Comparison of ENCODE assay signal across 7 mouse cellular contexts in genomic region chr1:24586370-24587140, GRCm38 (mm10). TPM values are rescaled to one million over a fixed set of nuclear protein-coding genes. Genes with fewer than 3 reads are reported as not detected.
DNase-seq lines count a peak whose midpoint lies in the region; ATAC-seq and TF ChIP-seq lines count a peak whose summit lies in the region.

No protein-coding gene starts in this region.

- no peak overlapping the region for H3K27ac ChIP-seq in ES-E14 (ENCODE audit: insufficient read depth, low read depth, low read length, poor library complexity, severe bottlenecking)
- H3K27ac ChIP-seq in bone marrow macrophage, adult 2 months (ENCODE audit: insufficient read depth, low read depth, low read length): no peak overlapping the region
- H3K27ac ChIP-seq in forebrain, embryonic 10.5 days: no peak overlapping the region
- no peak overlapping the region for H3K27ac ChIP-seq in heart, postnatal 0 days (ENCODE audit: low read depth)
- H3K27ac ChIP-seq in midbrain, embryonic 11.5 days (ENCODE audit: low read depth, low read length): no peak overlapping the region
- H3K27ac ChIP-seq in stomach, embryonic 16.5 days (ENCODE audit: low read length): peak overlapping the region; percentile 22; the same call in 1 of the 2 replicates

- peak; percentile 51; the same call in 1 of the 2 replicates for ATAC-seq in heart, postnatal 0 days (ENCODE audit: insufficient read depth, low read depth)
- peak; percentile 85 for ATAC-seq in midbrain, embryonic 11.5 days (ENCODE audit: low FRiP score)
- peak; percentile 62; the same call in 1 of the 2 replicates for ATAC-seq in stomach, embryonic 16.5 days (ENCODE audit: insufficient read depth, low FRiP score)

- TF ChIP-seq EP300 in heart, postnatal 0 days (IDR thresholded peaks at IDR 0.05; ENCODE audit: low read depth): no peak

- in situ Hi-C loops in ES-E14 (cut with MboI; ENCODE audit: low sequenced_read_pairs in 2 of 2, unreplicated experiment in 2 of 2): no loop called here

- WGBS in forebrain, embryonic 10.5 days: under 1% methylated on average over 72 of the region's 72 CpGs
- under 1% methylated on average over 71 of the region's 72 CpGs for WGBS in heart, postnatal 0 days
- under 1% methylated on average over 56 of the region's 72 CpGs for WGBS in midbrain, embryonic 11.5 days
- under 1% methylated on average over 72 of the region's 72 CpGs for WGBS in stomach, embryonic 16.5 days

- TF ChIP-seq POLR2A in bone marrow macrophage, adult 2 months (IDR thresholded peaks at IDR 0.05; ENCODE audit: borderline replicate concordance, low read depth, low read length): no peak

- no peak for TF ChIP-seq CTCF in bone marrow macrophage, adult 2 months (IDR thresholded peaks at IDR 0.05; ENCODE audit: low read depth, low read length)
- TF ChIP-seq CTCF in heart, postnatal 0 days (IDR thresholded peaks at IDR 0.05; ENCODE audit: low read depth): no peak

- peaks cover 73% of the 10 kb centered on the region for H3K27me3 ChIP-seq in forebrain, embryonic 10.5 days (ENCODE audit: poor library complexity, severe bottlenecking)
- peaks cover 47% of the 10 kb centered on the region for H3K27me3 ChIP-seq in heart, postnatal 0 days (ENCODE audit: control insufficient read depth, insufficient read depth, low read length)
- H3K27me3 ChIP-seq in midbrain, embryonic 11.5 days (ENCODE audit: control insufficient read depth, insufficient read depth, low read length): peaks cover 35% of the 10 kb centered on the region
- peaks cover 28% of the 10 kb centered on the region for H3K27me3 ChIP-seq in stomach, embryonic 16.5 days (ENCODE audit: control insufficient read depth, insufficient read depth, low read length)

- peak overlapping the region; percentile 21 to 57 for H3K4me3 ChIP-seq in ES-E14 (ENCODE audit: insufficient read depth in 1 of 2, low read depth in 1 of 2, low read length in 2 of 2, poor library complexity in 1 of 2, severe bottlenecking in 1 of 2)
- H3K4me3 ChIP-seq in bone marrow macrophage, adult 2 months (ENCODE audit: insufficient read depth, low read length): peak overlapping the region; percentile 50
- H3K4me3 ChIP-seq in forebrain, embryonic 10.5 days: peak overlapping the region; percentile 63
- peak overlapping the region; percentile 46 for H3K4me3 ChIP-seq in heart, postnatal 0 days (ENCODE audit: low read depth, low read length)
- peak overlapping the region; percentile 52 for H3K4me3 ChIP-seq in midbrain, embryonic 11.5 days (ENCODE audit: low read depth, low read length)
- peak overlapping the region; percentile 52 for H3K4me3 ChIP-seq in stomach, embryonic 16.5 days (replicated peaks; ENCODE audit: low read length)

- peak; percentile 20 for DNase-seq in ES-E14 (ENCODE audit: low read depth, low spot score)
- peak; percentile 35 for DNase-seq in forebrain, embryonic 10.5 days (ENCODE audit: extremely low spot score, low spot score)
- peak; percentile 15 for DNase-seq in heart, postnatal 0 days (ENCODE audit: low spot score)
- peak; percentile 7 for DNase-seq in left cerebral cortex, adult 11 months (ENCODE audit: low spot score)
- DNase-seq in midbrain, embryonic 11.5 days (ENCODE audit: low spot score, missing footprints): peak; percentile 95

- H3K36me3 ChIP-seq in ES-E14 (ENCODE audit: control insufficient read depth, insufficient read depth, low read length, poor library complexity, severe bottlenecking): no peaks in the 10 kb centered on the region
- H3K36me3 ChIP-seq in forebrain, embryonic 10.5 days (replicated peaks): no peaks in the 10 kb centered on the region
- H3K36me3 ChIP-seq in heart, postnatal 0 days (replicated peaks; ENCODE audit: control insufficient read depth, insufficient read depth, low read length): no peaks in the 10 kb centered on the region
- H3K36me3 ChIP-seq in midbrain, embryonic 11.5 days (ENCODE audit: control insufficient read depth, insufficient read depth, low read length): no peaks in the 10 kb centered on the region
- no peaks in the 10 kb centered on the region for H3K36me3 ChIP-seq in stomach, embryonic 16.5 days (ENCODE audit: control insufficient read depth, insufficient read depth, low read length)

- H3K9ac ChIP-seq in ES-E14 (ENCODE audit: insufficient read depth, low read depth, low read length, poor library complexity, severe bottlenecking): peak overlapping the region; percentile 40; the same call in 1 of the 2 replicates
- no peak overlapping the region for H3K9ac ChIP-seq in heart, postnatal 0 days (replicated peaks; ENCODE audit: low read depth, low read length)
- peak overlapping the region; percentile 52 for H3K9ac ChIP-seq in midbrain, embryonic 11.5 days (ENCODE audit: low read length)
- peak overlapping the region; percentile 70 for H3K9ac ChIP-seq in stomach, embryonic 16.5 days (ENCODE audit: low read length)

- peak overlapping the region; percentile 68 for H3K4me2 ChIP-seq in heart, postnatal 0 days (ENCODE audit: low read depth, low read length)
- H3K4me2 ChIP-seq in midbrain, embryonic 11.5 days: peak overlapping the region; percentile 97
- H3K4me2 ChIP-seq in stomach, embryonic 16.5 days (ENCODE audit: low read depth, low read length): peak overlapping the region; percentile 89

- no peaks in the 10 kb centered on the region for H3K9me3 ChIP-seq in ES-E14 (ENCODE audit: control insufficient read depth, insufficient read depth, low read depth, low read length)
- H3K9me3 ChIP-seq in forebrain, embryonic 10.5 days: no peaks in the 10 kb centered on the region
- H3K9me3 ChIP-seq in heart, postnatal 0 days (replicated peaks; ENCODE audit: control insufficient read depth, low read length): no peaks in the 10 kb centered on the region
- no peaks in the 10 kb centered on the region for H3K9me3 ChIP-seq in midbrain, embryonic 11.5 days (ENCODE audit: control insufficient read depth, low read length)
- H3K9me3 ChIP-seq in stomach, embryonic 16.5 days (replicated peaks; ENCODE audit: control insufficient read depth, low read length): no peaks in the 10 kb centered on the region

- peaks cover 0 to 2% of the 10 kb centered on the region in 2 experiments; a peak in 1 of 4 replicates for H3K4me1 ChIP-seq in ES-E14 (ENCODE audit: control insufficient read depth in 2 of 2, insufficient read depth in 2 of 2, low read length in 2 of 2, poor library complexity in 1 of 2)
- H3K4me1 ChIP-seq in bone marrow macrophage, adult 2 months (ENCODE audit: control insufficient read depth, insufficient read depth, low read length): no peaks in the 10 kb centered on the region
- H3K4me1 ChIP-seq in forebrain, embryonic 10.5 days: peaks cover 15% of the 10 kb centered on the region
- 0 out of 2 replicates have a peak, but pooled peaks cover 7% of the 10 kb centered on the region for H3K4me1 ChIP-seq in heart, postnatal 0 days (ENCODE audit: control insufficient read depth, insufficient read depth)
- peaks cover 7% of the 10 kb centered on the region for H3K4me1 ChIP-seq in midbrain, embryonic 11.5 days (ENCODE audit: control insufficient read depth, insufficient read depth, low read length)
- H3K4me1 ChIP-seq in stomach, embryonic 16.5 days (ENCODE audit: control insufficient read depth, insufficient read depth, low read length): no peaks in the 10 kb centered on the region; the same call in 1 of the 2 replicates

TF ChIP-seq in ES-E14, 5 proteins besides CTCF, POLR2A, EP300 and RAD21:
- TF ChIP-seq ZNF384 (IDR thresholded peaks at IDR 0.05; ENCODE audit: low read depth, low read length) (no peak), ZC3H11A (IDR thresholded peaks at IDR 0.05; ENCODE audit: borderline replicate concordance, low read depth, low read length) (no peak), CHD2 (IDR thresholded peaks at IDR 0.05; ENCODE audit: low read depth, low read length) (no peak)

RNA-seq across cellular contexts. Expression of gene Col19a1, which starts 0.7 kb away (rescaled TPM):
- total RNA-seq in ES-E14 (2012; rRNA removed): not detected in 2 replicates
- 0.83 and 1.4 TPM in 2 replicates for polyA plus RNA-seq in bone marrow macrophage, adult 2 months (2012; ENCODE audit: insufficient read depth, insufficient read length, missing spikeins)
- polyA plus RNA-seq in forebrain, embryonic 10.5 days (2016; fragmentation: Nextera tagmentation; extraction: Ambion mirVana): 0.07 and 0.14 TPM in 2 replicates
- total RNA-seq in heart, postnatal 0 days (2014; rRNA removed; ENCODE audit: low replicate concordance): 0.35 and 0.69 TPM in 2 replicates
- polyA plus RNA-seq in heart, postnatal 0 days (2015; fragmentation: Nextera tagmentation; extraction: Ambion mirVana): 0.03 and 0.04 TPM in 2 replicates
- 0.05 and 0.07 TPM in 2 replicates for polyA plus RNA-seq in midbrain, embryonic 11.5 days (2014; fragmentation: Nextera tagmentation; extraction: Ambion mirVana)
- 4.7 and 5.5 TPM in 2 replicates for polyA plus RNA-seq in stomach, embryonic 16.5 days (2015; fragmentation: Nextera tagmentation; extraction: Ambion mirVana)

Comparison
In these comparisons a context has a peak if more than half of its experiments do, and no peak if none do; other contexts are left out.
1. DNase-seq: peak in every context shown above with its lines; median percentile 95 in midbrain, embryonic 11.5 days; 35 in forebrain, embryonic 10.5 days; 20 in ES-E14; 15 in heart, postnatal 0 days; 7 in left cerebral cortex, adult 11 months.